Mouse (Mus musculus) small intestine, adult 2 months (tissue): ENCODE results near the gene Cbwd1.

ENCODE experiments used
- CTCF ChIP-seq: fragments of 200-500 bp; IDR thresholded peaks from 2 replicates; pipeline ENCODE4 v1.5.1; 2012; ENCODE audit warnings: low read depth, mild to moderate bottlenecking, control low read depth, inconsistent platforms, low read length, moderate library complexity, mixed read lengths; ENCODE audit not compliant: insufficient replicate concordance, insufficient read length; ENCODE audit errors: extremely low read depth
- POLR2A ChIP-seq: fragments of 200-500 bp; IDR thresholded peaks from 2 replicates; pipeline ENCODE4 v1.6.1; 2012; ENCODE audit warnings: low read depth, mild to moderate bottlenecking, control low read depth, inconsistent platforms, low read length, moderate library complexity

- TF ChIP-seq POLR2A (no peak), CTCF (no peak)
These were observed 58.6 kb downstream of the Cbwd1 start for GRCm38 (mm10) chr19:24902821-24903220.
